Mouse (Mus musculus) myocyte (in vitro differentiated cells): ENCODE data around the gene Gm43738.

Source experiments
- CEBPB ChIP-seq: IDR thresholded peaks from 2 replicates; pipeline ENCODE4 v1.6.1; 2011; ENCODE audit warnings: mild to moderate bottlenecking, moderate library complexity; ENCODE audit not compliant: poor library complexity, insufficient read depth, severe bottlenecking
- E2F4 ChIP-seq: IDR thresholded peaks from one replicate; pipeline ENCODE4 v1.6.1; 2011; ENCODE audit warnings: mild to moderate bottlenecking, control low read depth, moderate library complexity; ENCODE audit not compliant: insufficient read depth
- MAX ChIP-seq: IDR thresholded peaks from one replicate; pipeline ENCODE4 v1.6.1; 2011; ENCODE audit warnings: low read depth, mild to moderate bottlenecking, control low read depth
- MYOG ChIP-seq, 3 experiments: IDR thresholded peaks; one replicate each; pipeline ENCODE4 v1.6.1; 2011; ENCODE audit warnings: control low read depth in 2 of 3, low read depth in 2 of 3, mild to moderate bottlenecking in 2 of 3; ENCODE audit not compliant: insufficient read length in 2 of 3, control insufficient read depth in 1 of 3, insufficient read depth in 1 of 3
- POLR2A ChIP-seq: IDR thresholded peaks from one replicate; pipeline ENCODE4 v1.6.1; 2011; ENCODE audit warnings: low read depth, mild to moderate bottlenecking, control low read depth, moderate library complexity; ENCODE audit not compliant: insufficient read length
- POLR2AphosphoS2 ChIP-seq: IDR thresholded peaks from one replicate; pipeline ENCODE4 v1.6.1; 2011; ENCODE audit warnings: low read depth, control low read depth; ENCODE audit not compliant: insufficient read length
- REST ChIP-seq: IDR thresholded peaks from one replicate; pipeline ENCODE4 v1.6.1; 2011; ENCODE audit warnings: mild to moderate bottlenecking, control low read depth, moderate library complexity; ENCODE audit not compliant: insufficient read depth, insufficient read length
- USF1 ChIP-seq: IDR thresholded peaks from one replicate; pipeline ENCODE4 v1.6.1; 2011; ENCODE audit warnings: low read depth, mild to moderate bottlenecking, control low read depth, moderate library complexity

- no peak for TF ChIP-seq REST
- no peak for TF ChIP-seq USF1
- TF ChIP-seq CEBPB, result no peak
- TF ChIP-seq POLR2A, result no peak
- no peak for TF ChIP-seq MAX
- no peak for TF ChIP-seq POLR2AphosphoS2
- no peak for TF ChIP-seq MYOG (IDR thresholded peaks at IDR 0.05; ENCODE audit: control insufficient read depth in 1 of 3, insufficient read depth in 1 of 3, insufficient read length in 2 of 3, low read depth in 2 of 3)
- no peak for TF ChIP-seq E2F4
These were observed 32.2 kb upstream of the Gm43738 start for GRCm38 (mm10) chr3:89133063-89133450.
